Mouse (Mus musculus): Measurements from ENCODE around the gene Camta1.

Camta1 gene

GRCm38 (mm10) chr4:151207566-151207965 is 654.1 kb downstream of the Camta1 start:
- no peak for DNase-seq (ENCODE audit: low spot score in 2 of 2)

- no peak for DNase-seq (ENCODE audit: low spot score in 2 of 2)
These were observed 658.8 kb downstream of the Camta1 start for GRCm38 (mm10) chr4:151202891-151203290.

GRCm38 (mm10) chr4:151200316-151200715 is 661.4 kb downstream of the Camta1 start:
- no peak for DNase-seq (ENCODE audit: low spot score in 2 of 2)

- DNase-seq (ENCODE audit: low spot score in 2 of 2), result no peak
These were observed 666.5 kb downstream of the Camta1 start for GRCm38 (mm10) chr4:151195126-151195525.

GRCm38 (mm10) chr4:151194715-151195097 is 667.0 kb downstream of the Camta1 start:
- DNase-seq (ENCODE audit: low spot score in 2 of 2), result no peak

- DNase-seq (ENCODE audit: low spot score in 2 of 2), result no peak
These were observed 667.5 kb downstream of the Camta1 start for GRCm38 (mm10) chr4:151194030-151194714.

- no peak for DNase-seq (ENCODE audit: low spot score in 2 of 2)
These were observed 675.2 kb downstream of the Camta1 start for GRCm38 (mm10) chr4:151186447-151186846.

GRCm38 (mm10) chr4:151185750-151186149 is 675.9 kb downstream of the Camta1 start:
- no peak for DNase-seq (ENCODE audit: low spot score in 2 of 2)

GRCm38 (mm10) chr4:151180394-151180902 is 681.2 kb downstream of the Camta1 start:
- DNase-seq (ENCODE audit: low spot score in 2 of 2), result no peak

GRCm38 (mm10) chr4:151179639-151180038 is 682.0 kb downstream of the Camta1 start:
- DNase-seq (ENCODE audit: low spot score in 2 of 2), result no peak

GRCm38 (mm10) chr4:151178970-151179378 is 682.7 kb downstream of the Camta1 start:
- no peak for DNase-seq (ENCODE audit: low spot score in 2 of 2)

GRCm38 (mm10) chr4:151172526-151172925 is 689.1 kb downstream of the Camta1 start:
- DNase-seq (ENCODE audit: low spot score in 2 of 2), result no peak

GRCm38 (mm10) chr4:151171117-151171516 is 690.6 kb downstream of the Camta1 start:
- DNase-seq (ENCODE audit: low spot score in 2 of 2), result no peak

- no peak for DNase-seq (ENCODE audit: low spot score in 2 of 2)
These were observed 691.0 kb downstream of the Camta1 start for GRCm38 (mm10) chr4:151170658-151171057.

GRCm38 (mm10) chr4:151166969-151167368 is 694.7 kb downstream of the Camta1 start:
- DNase-seq (ENCODE audit: low spot score in 2 of 2), result no peak

- DNase-seq (ENCODE audit: low spot score in 2 of 2), result peak; percentile 6 to 14
These were observed 696.1 kb downstream of the Camta1 start for GRCm38 (mm10) chr4:151165539-151165938.

GRCm38 (mm10) chr4:151164309-151164708 is 697.4 kb downstream of the Camta1 start:
- DNase-seq (ENCODE audit: low spot score in 2 of 2), result no peak

GRCm38 (mm10) chr4:151161869-151162268 is 699.8 kb downstream of the Camta1 start:
- no peak for DNase-seq (ENCODE audit: low spot score in 2 of 2)

- DNase-seq (ENCODE audit: low spot score in 2 of 2), result no peak
These were observed 700.7 kb downstream of the Camta1 start for GRCm38 (mm10) chr4:151160932-151161331.

GRCm38 (mm10) chr4:151160476-151160875 is 701.2 kb downstream of the Camta1 start:
- DNase-seq (ENCODE audit: low spot score in 2 of 2), result no peak

- no peak for DNase-seq (ENCODE audit: low spot score in 2 of 2)
These were observed 703.4 kb downstream of the Camta1 start for GRCm38 (mm10) chr4:151158250-151158649.

GRCm38 (mm10) chr4:151156904-151157303 is 704.8 kb downstream of the Camta1 start:
- peak in 1 of 2 experiments; percentile 11 for DNase-seq (ENCODE audit: low spot score in 2 of 2)

GRCm38 (mm10) chr4:151155587-151155986 is 706.1 kb downstream of the Camta1 start:
- no peak for DNase-seq (ENCODE audit: low spot score in 2 of 2)

- no peak for DNase-seq (ENCODE audit: low spot score in 2 of 2)
These were observed 707.4 kb downstream of the Camta1 start for GRCm38 (mm10) chr4:151154306-151154705.
